Mouse (Mus musculus) right cerebral cortex, adult 18-20 months (tissue): ENCODE results near the gene Myl9.

Source experiments
- DNase-seq: peaks from one replicate; pipeline ENCODE4 v3.0.0; 2022; ENCODE audit warnings: mixed read lengths

The Myl9 gene

DNA sequence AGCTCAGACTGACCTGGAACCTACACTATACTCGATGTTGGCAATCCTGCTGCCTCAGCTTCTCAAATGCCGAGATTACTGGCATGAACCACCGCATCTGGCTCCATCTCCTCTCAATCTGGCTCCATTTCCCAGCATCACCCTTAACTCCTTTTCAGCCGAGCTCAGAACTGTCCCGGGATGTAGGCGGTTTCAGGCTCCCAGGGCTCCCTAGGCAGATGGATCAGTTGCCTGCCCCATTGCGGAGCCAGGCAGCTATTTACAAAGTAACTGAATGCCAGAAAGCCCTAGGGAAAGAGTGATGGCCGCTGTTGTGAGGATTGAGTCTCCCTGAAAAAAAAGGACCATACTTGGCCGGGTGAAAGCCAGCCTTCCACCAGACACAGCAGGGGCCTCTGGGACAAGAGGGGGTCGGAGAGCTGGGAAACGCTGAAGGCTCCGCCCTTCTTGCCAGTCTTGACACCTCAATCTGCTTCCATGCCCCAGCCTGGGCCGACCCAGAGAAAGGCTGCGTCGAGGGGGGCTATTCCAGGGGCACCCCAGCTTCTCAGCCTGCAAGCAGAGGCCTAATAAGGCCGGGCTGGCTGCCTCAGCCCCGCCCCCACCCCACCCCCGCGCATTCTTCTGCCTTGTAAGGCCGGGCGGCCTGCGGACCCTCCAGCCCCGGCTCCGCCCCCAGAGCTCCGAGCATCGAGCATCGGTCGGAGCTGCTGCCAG, at the start of gene Myl9:
TSS of gene Myl9 (plus strand) at position 683 of the 717 bp plus-strand sequence.
- DNase-seq: no peak

GRCm38 (mm10) chr2:156726344-156726743, 48.9 kb upstream of the Myl9 start:
- DNase-seq: peak; percentile 59

DNA sequence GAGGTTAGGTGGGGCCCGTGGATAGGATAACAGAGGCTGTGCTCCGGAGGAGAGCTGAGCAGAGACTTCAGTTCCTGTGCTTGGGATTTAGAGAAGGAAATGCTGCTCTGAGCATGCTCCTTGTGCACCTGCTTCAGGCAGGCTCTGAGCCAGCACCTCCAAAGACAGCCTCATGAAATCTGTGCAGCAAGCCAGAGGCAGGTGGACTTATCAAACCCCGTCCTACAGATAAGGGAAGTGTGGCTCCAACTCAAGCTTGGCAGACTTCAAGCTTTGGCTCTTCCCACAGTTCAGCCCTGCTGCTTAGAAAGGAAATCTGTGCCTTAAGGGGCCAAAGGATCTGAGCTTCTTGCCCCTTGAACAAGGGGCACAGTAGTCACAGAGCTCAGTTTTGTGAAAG, 48.3 kb upstream of the Myl9 start:
- DNase-seq: peak; percentile 57

GRCm38 (mm10) chr2:156729537-156730469, 45.4 kb upstream of the Myl9 start:
- no peak for DNase-seq

- no peak for DNase-seq
Measured at GRCm38 (mm10) chr2:156730501-156730921, 44.7 kb upstream of the Myl9 start.

- DNase-seq: no peak
Measured at GRCm38 (mm10) chr2:156731592-156731991, 43.6 kb upstream of the Myl9 start.

DNA sequence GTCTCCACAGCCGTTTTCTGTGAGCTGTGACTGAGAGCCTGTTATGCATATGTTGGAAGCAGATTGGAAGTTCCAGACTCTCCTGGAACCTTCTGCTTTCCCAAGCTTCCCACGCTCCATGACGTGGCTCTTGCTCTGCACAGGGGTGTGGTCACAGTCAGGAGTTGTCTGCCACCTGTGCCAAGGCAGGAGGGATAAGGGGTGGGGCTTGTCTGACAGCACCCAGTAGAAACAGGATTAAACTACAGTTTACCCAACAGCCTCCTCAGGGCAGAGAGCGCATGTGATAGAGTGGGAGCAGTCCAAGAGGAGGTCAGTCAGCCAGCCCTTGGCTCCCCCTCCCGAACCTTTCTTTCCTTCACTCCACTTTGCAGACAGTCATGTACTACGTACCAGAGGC, 43.1 kb upstream of the Myl9 start:
- peak; percentile 89 for DNase-seq

GRCm38 (mm10) chr2:156735761-156736335, 39.4 kb upstream of the Myl9 start:
- DNase-seq: no peak

DNA sequence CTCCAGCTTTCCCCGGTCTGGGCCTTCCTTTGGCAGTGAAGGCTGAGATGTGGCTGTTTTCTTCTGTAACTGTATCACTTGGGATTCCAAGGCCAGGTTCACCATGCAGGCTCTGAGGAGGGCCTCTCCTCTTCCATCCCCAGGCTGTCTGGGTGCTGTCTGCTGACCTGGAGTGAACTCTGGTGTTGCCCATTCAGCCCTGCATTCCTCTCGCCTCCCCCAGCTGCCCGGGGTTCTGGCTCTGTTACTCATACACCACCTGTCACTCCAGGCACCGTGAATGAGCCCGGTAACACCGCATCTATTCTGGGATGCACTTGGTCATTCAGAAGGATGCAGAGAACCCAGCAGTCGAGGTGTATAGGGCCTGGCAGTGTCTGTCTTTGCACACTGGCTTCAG, 38.4 kb upstream of the Myl9 start:
- DNase-seq: no peak

DNA sequence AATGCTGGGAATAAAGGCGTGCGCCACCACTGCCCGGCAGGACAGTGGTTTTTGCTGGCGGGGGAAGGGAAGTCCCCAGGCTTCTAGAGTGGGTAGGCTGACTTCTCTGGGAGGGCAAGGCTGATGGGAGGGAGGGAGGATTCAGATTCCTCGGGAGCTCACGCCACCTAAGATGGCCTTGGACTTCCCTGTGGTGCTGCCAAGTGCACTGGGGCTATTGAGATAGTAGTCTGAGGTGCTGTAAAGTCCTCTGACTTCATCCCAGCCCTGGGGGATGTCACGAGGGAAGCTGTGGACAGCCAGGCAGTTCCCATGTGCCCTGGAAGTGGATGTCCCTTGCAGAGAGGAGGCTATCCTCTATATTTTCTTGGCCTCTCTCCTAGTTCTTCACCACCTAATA, 37.2 kb upstream of the Myl9 start:
- no peak for DNase-seq

DNA sequence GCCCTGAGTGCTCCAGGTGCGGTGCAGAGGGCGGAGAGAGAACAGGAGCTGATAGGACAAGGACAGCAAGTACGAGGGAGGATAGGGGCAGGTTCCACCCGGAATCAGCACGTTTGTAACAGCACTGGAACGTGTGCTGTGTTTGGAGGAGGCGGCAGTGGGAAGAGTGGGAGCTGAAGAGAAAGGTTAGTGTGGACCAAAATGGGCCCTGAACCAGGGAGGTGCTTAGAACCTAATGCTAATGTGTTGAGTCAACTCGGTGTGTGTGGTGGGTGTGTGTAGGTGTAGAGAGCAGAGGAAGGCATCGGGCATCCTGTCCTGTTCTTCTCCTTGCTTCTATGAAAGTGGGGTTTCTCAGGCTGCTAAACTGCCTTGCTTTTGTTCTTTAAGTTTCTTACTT, 34.0 kb upstream of the Myl9 start:
- peak; percentile 72 for DNase-seq

GRCm38 (mm10) chr2:156741998-156742397, 33.2 kb upstream of the Myl9 start:
- DNase-seq: no peak

GRCm38 (mm10) chr2:156743248-156743647, 32.0 kb upstream of the Myl9 start:
- no peak for DNase-seq

DNA sequence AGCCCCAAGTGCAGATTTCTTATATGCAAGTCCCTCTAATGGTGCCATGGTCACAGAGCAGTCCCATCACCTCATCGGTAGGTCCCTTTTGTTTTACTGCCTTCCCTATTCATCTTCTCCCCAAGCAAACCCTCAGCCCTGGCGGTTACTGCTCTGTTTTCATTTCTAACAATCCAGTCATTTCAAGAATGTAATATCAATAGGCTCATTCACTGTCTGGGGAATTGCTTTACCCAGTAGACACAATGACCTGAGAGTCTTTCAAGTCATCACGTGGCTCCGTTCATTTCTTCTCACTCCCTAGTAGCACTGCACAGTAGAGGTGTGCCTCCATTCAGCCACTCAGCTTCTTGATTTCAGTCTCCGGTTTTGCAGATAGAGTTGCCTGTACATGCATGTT, 30.8 kb upstream of the Myl9 start:
- DNase-seq: no peak

DNA sequence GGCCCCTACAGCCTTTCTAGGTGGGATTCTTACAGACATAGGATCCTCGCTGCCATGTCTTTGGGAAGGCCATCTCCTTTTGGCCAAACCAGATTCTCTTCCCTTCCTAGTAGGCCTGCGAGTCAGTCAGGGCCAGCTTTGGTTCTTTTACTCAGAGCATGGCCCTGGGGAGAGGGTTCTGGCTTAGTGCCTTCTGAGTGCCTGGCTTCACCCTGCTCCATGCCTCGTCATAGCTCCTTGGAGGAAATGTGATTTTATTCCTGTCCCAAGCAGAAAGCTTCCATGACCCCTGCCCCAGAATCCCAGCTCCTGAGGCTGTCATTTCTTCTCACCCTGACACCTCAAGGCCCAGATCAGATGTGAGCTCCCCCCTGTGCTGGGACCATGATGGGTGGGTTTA, 27.9 kb upstream of the Myl9 start:
- no peak for DNase-seq

DNA sequence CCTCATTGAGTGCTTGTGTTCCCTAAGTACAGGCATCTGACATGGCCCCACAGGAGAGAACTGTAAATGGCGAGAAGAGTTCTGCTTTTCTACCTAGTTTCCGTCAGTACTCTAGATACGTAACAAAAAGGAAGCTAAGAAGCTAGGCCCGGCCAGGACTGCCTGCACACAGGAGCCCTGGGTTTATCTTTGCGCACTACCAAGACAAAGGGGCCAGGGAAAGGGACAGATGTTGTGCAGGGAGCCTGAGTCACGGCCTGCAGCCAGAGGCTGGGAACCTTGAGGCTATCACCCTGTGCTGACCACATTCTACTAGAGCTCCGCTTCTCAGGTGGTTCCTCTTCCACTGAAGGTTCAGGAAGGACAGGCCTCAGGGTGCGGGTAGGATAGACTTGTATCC, 25.5 kb upstream of the Myl9 start:
- DNase-seq: no peak

DNA sequence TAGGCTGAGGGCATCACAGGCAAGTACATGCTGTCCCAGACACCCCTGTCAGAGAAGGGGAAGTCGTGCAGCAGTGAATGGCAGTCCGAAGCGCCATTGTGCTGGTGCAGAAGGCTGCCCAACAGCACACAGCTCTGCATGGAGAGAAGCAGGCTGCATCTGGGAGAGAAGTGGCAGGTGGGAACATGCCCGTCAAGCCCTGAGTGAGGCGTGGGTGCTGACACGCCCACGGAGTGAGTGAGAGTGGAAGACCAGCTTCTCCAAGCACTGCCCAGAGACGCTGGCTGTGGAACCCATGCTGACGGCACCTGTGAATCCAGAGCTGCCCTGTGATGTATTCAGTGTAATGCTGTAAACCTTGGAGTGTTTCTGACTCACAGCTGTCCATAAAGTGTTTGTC, 18.3 kb upstream of the Myl9 start:
- peak; percentile 77 for DNase-seq

GRCm38 (mm10) chr2:156760843-156761505, 14.2 kb upstream of the Myl9 start:
- no peak for DNase-seq

- no peak for DNase-seq
Measured at GRCm38 (mm10) chr2:156761521-156762278, 13.5 kb upstream of the Myl9 start.

GRCm38 (mm10) chr2:156762499-156762898, 12.7 kb upstream of the Myl9 start:
- DNase-seq: peak; percentile 70

- no peak for DNase-seq
Measured at GRCm38 (mm10) chr2:156763101-156763500, 12.1 kb upstream of the Myl9 start.

- DNase-seq: no peak
Measured at GRCm38 (mm10) chr2:156764022-156764421, 11.2 kb upstream of the Myl9 start.
